Mouse (Mus musculus) embryonic fibroblast, embryonic 13.5 days (primary cell): Measurements from ENCODE around the gene Fam207a.

Experiments used
- CTCF ChIP-seq: IDR thresholded peaks from 2 replicates; pipeline ENCODE4 v1.5.1; 2011; ENCODE audit warnings: mild to moderate bottlenecking, control low read depth, low read length, moderate library complexity, borderline replicate concordance; ENCODE audit not compliant: insufficient read depth
- POLR2A ChIP-seq: IDR thresholded peaks from 2 replicates; pipeline ENCODE4 v1.6.1; 2011; ENCODE audit warnings: low read depth, mild to moderate bottlenecking, control low read depth, low read length, moderate library complexity

DNA sequence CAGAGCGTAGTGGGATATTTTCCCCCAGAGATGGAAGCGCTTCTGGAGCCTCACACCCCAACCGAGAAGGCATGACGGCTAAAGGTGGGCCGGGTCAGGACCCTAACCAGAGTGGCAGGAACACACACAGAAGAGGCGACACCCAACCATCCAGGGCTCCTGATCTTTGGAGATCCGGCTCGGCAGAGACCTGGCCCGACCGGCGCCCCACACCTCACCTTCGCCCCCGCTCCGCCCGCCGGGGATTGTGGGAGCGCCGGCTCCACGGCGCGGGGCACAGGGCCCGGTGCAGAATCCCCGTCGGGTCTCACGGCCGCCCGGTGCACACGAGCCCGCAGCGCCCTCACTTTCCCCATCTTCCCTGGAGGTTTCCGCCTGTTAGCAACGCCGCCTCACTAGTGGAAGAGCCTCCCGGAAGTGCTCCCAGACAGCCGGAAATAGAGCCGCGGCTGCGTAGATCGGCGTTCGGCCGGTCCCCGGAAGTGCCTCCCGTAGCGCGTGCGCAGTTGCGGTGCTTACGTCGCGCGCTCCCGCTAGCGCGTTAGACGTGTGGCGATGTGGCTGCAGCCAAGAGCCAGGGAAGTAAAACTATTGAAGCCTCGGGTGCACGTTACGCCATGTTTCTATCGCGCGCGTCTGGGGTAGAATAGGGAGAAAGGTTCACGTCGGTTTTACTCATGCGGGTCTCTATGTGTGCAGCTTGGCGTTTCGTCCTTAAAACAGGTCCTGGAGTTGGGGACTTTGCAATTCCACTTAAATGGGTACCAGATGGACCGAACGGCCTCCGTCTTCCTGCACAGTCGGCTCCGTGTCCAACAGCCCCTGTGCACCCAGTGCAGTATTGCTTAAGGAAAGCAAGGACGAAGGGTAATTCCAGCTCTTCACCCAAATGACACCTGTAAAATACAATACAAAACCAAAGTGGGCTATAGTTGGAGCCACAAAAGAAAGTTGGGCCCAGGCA lies at the start of gene Fam207a:
- TF ChIP-seq POLR2A (peak; percentile 97), CTCF (no peak)
